Mouse (Mus musculus) kidney, postnatal 0 days (tissue): Measurements from ENCODE around the gene Sipa1l3. TPM values are rescaled to one million over a fixed set of nuclear protein-coding genes. Genes with fewer than 3 reads are reported as not detected.

Experiments
- ATAC-seq: fragments of 200-750 bp; cut with Nextera tagmentation; replicated peaks from 2 replicates; pipeline ENCODE4 v1.8.0; 2017; ENCODE audit warnings: low read depth, moderate number of reproducible peaks, moderate TSS enrichment, moderate library complexity; ENCODE audit not compliant: low FRiP score
- DNase-seq: peaks from one replicate; pipeline ENCODE4 v3.0.0-alpha.2; 2016; ENCODE audit warnings: low spot score
- H3K27ac ChIP-seq: fragments of 300-500 bp; sonication (generic); 2 replicates; pipeline ENCODE4 v1.5.1; 2014; ENCODE audit warnings: mild to moderate bottlenecking
- H3K27me3 ChIP-seq: fragments of 300-500 bp; sonication (generic); 2 replicates; pipeline ENCODE4 v1.6.1; 2014; ENCODE audit warnings: low read length, mixed read lengths; ENCODE audit not compliant: insufficient read depth
- H3K36me3 ChIP-seq: fragments of 300-500 bp; sonication (generic); 2 replicates; pipeline ENCODE4 v1.6.1; 2014; ENCODE audit warnings: low read length, mixed read lengths; ENCODE audit not compliant: insufficient read depth
- H3K4me1 ChIP-seq: fragments of 300-500 bp; sonication (generic); replicated peaks from 2 replicates; pipeline ENCODE4 v1.6.1; 2014; ENCODE audit warnings: antibody characterized with exemption, low read length, mixed read lengths; ENCODE audit not compliant: insufficient read depth
- H3K4me2 ChIP-seq: fragments of 300-500 bp; sonication (generic); 2 replicates; pipeline ENCODE4 v1.6.1; 2014; ENCODE audit warnings: mild to moderate bottlenecking, low read length, moderate library complexity, mixed read lengths
- H3K4me3 ChIP-seq: fragments of 300-500 bp; sonication (generic); replicated peaks from 2 replicates; pipeline ENCODE4 v1.5.1; 2014; ENCODE audit warnings: low read depth, low read length
- H3K9ac ChIP-seq: fragments of 300-500 bp; sonication (generic); 2 replicates; pipeline ENCODE4 v1.6.1; 2014; ENCODE audit warnings: low read depth, low read length
- H3K9me3 ChIP-seq: fragments of 300-500 bp; sonication (generic); replicated peaks from 2 replicates; pipeline ENCODE4 v1.6.1; 2016; ENCODE audit warnings: low read length, inconsistent platforms, mixed read lengths
- CTCF ChIP-seq: IDR thresholded peaks from 2 replicates; pipeline ENCODE4 v1.5.1; 2016; ENCODE audit warnings: antibody characterized with exemption, low read depth, mild to moderate bottlenecking, moderate library complexity
- WGBS: fragments of 180-500 bp; shearing (Covaris S2); extraction: QIAGEN DNeasy Blood & Tissue Kit; methylation state at CpG from one replicate; pipeline ENCODE4 v1.1.7; 2014; 5-methylcytosine and 5-hydroxymethylcytosine counted together
- polyA plus RNA-seq: library from polyadenylated mRNA; unstranded; fragments of >200 nt; fragmentation: Nextera tagmentation; extraction: Ambion mirVana; gene quantifications from 2 replicates; pipeline ENCODE4 v1.2.1, GENCODE M21; 2015

Sipa1l3 gene
- polyA plus RNA-seq, 1 experiment from 2014 or later = 8.3 TPM

- Histone ChIP-seq H3K4me3 (no peak overlapping the region), H3K9me3 (no peaks in the 10 kb centered on the region), H3K36me3 (no peaks in the 10 kb centered on the region), H3K4me2 (no peak overlapping the region), H3K27me3 (no peaks in the 10 kb centered on the region), H3K27ac (no peak overlapping the region), H3K9ac (no peak overlapping the region), H3K4me1 (0 out of 2 replicates have a peak, but pooled peaks cover 13% of the 10 kb centered on the region)
- no peak for DNase-seq
- TF ChIP-seq CTCF = no peak
- 27% methylated on average over 3 of the region's 3 CpGs for WGBS
- ATAC-seq = no peak
These were observed 29.1 kb downstream of the Sipa1l3 start for GRCm38 (mm10) chr7:29489364-29489763.

GRCm38 (mm10) chr7:29486753-29487152, 31.7 kb downstream of the Sipa1l3 start:
- DNase-seq (no peak), ATAC-seq (no peak)
- no peak overlapping the region for H3K27ac ChIP-seq
- no peak overlapping the region for H3K9ac ChIP-seq
- no peaks in the 10 kb centered on the region for H3K27me3 ChIP-seq
- no peak overlapping the region for H3K4me2 ChIP-seq
- H3K4me3 ChIP-seq = no peak overlapping the region
- 82% methylated on average over 3 of the region's 3 CpGs for WGBS
- H3K36me3 ChIP-seq = no peaks in the 10 kb centered on the region
- no peak for TF ChIP-seq CTCF
- no peaks in the 10 kb centered on the region for H3K9me3 ChIP-seq
- H3K4me1 ChIP-seq = peaks cover 18% of the 10 kb centered on the region; the same call in 1 of the 2 replicates

- DNase-seq (no peak), ATAC-seq (no peak)
- H3K36me3 ChIP-seq = no peaks in the 10 kb centered on the region
- H3K4me3 ChIP-seq = no peak overlapping the region
- H3K4me1 ChIP-seq = peaks cover 18% of the 10 kb centered on the region; the same call in 1 of the 2 replicates
- 54% methylated on average over 2 of the region's 2 CpGs for WGBS
- TF ChIP-seq CTCF = no peak
- no peak overlapping the region for H3K27ac ChIP-seq
- no peaks in the 10 kb centered on the region for H3K27me3 ChIP-seq
- no peaks in the 10 kb centered on the region for H3K9me3 ChIP-seq
- no peak overlapping the region for H3K4me2 ChIP-seq
- H3K9ac ChIP-seq = no peak overlapping the region
These were observed 32.7 kb downstream of the Sipa1l3 start for GRCm38 (mm10) chr7:29485721-29486120.

- no peak overlapping the region for H3K27ac ChIP-seq
- no peaks in the 10 kb centered on the region for H3K27me3 ChIP-seq
- H3K4me2 ChIP-seq = no peak overlapping the region
- peaks cover 8% of the 10 kb centered on the region; the same call in 1 of the 2 replicates for H3K4me1 ChIP-seq
- WGBS = 76% methylated on average over 4 of the region's 4 CpGs
- H3K9me3 ChIP-seq = no peaks in the 10 kb centered on the region
- TF ChIP-seq CTCF = no peak
- 0 out of 2 replicates have a peak, but pooled peaks cover 3% of the 10 kb centered on the region for H3K36me3 ChIP-seq
- no peak overlapping the region for H3K4me3 ChIP-seq
- ATAC-seq (no peak), DNase-seq (no peak)
- H3K9ac ChIP-seq = no peak overlapping the region
These were observed 34.9 kb downstream of the Sipa1l3 start for GRCm38 (mm10) chr7:29483556-29483955.

- DNase-seq (peak; percentile 55), ATAC-seq (peak; percentile 43; the same call in 1 of the 2 replicates)
- no peak overlapping the region for H3K9ac ChIP-seq
- peak overlapping the region; percentile 75 for H3K27ac ChIP-seq
- no peaks in the 10 kb centered on the region for H3K9me3 ChIP-seq
- TF ChIP-seq CTCF = no peak
- 41% methylated on average over 15 of the region's 15 CpGs for WGBS
- no peak overlapping the region for H3K4me3 ChIP-seq
- H3K4me2 ChIP-seq = no peak overlapping the region
- H3K36me3 ChIP-seq = 0 out of 2 replicates have a peak, but pooled peaks cover 3% of the 10 kb centered on the region
- no peaks in the 10 kb centered on the region for H3K27me3 ChIP-seq
- peaks cover 8% of the 10 kb centered on the region; the same call in 1 of the 2 replicates for H3K4me1 ChIP-seq
These were observed 36.9 kb downstream of the Sipa1l3 start for GRCm38 (mm10) chr7:29481345-29482155.

GRCm38 (mm10) chr7:29480590-29481344, 37.7 kb downstream of the Sipa1l3 start:
- H3K9ac ChIP-seq = no peak overlapping the region
- ATAC-seq = peak; percentile 49; the same call in 1 of the 2 replicates
- DNase-seq = no peak

More at GRCm38 (mm10) chr7:29480590-29481344, 37.7 kb downstream of the Sipa1l3 start:
- no peaks in the 10 kb centered on the region for H3K27me3 ChIP-seq
- no peaks in the 10 kb centered on the region for H3K9me3 ChIP-seq
- no peak overlapping the region for H3K4me2 ChIP-seq
- H3K4me1 ChIP-seq = peaks cover 8% of the 10 kb centered on the region; the same call in 1 of the 2 replicates
- TF ChIP-seq CTCF = no peak
- H3K36me3 ChIP-seq = 0 out of 2 replicates have a peak, but pooled peaks cover 3% of the 10 kb centered on the region
- 57% methylated on average over 16 of the region's 16 CpGs for WGBS
- H3K27ac ChIP-seq = peak overlapping the region; percentile 75
- H3K4me3 ChIP-seq = no peak overlapping the region
